Mouse (Mus musculus) left cerebral cortex, adult 8-10 months (tissue): ENCODE data around the gene Tmc3. TPM values are rescaled to one million over a fixed set of nuclear protein-coding genes. Genes with fewer than 3 reads are reported as not detected.

ENCODE experiments used
- DNase-seq, 2 experiments: peaks; one replicate each; pipeline ENCODE4 v3.0.0; 2022; ENCODE audit warnings: low spot score in 2 of 2
- total RNA-seq, 4 experiments: library from RNA; stranded (reverse); gene quantifications; 2 replicates each; pipeline ENCODE4 v1.2.4; 2022

The Tmc3 gene
- total RNA-seq, 4 experiments from 2014 or later = 0.17 to 0.67 (median 0.28) TPM

DNA sequence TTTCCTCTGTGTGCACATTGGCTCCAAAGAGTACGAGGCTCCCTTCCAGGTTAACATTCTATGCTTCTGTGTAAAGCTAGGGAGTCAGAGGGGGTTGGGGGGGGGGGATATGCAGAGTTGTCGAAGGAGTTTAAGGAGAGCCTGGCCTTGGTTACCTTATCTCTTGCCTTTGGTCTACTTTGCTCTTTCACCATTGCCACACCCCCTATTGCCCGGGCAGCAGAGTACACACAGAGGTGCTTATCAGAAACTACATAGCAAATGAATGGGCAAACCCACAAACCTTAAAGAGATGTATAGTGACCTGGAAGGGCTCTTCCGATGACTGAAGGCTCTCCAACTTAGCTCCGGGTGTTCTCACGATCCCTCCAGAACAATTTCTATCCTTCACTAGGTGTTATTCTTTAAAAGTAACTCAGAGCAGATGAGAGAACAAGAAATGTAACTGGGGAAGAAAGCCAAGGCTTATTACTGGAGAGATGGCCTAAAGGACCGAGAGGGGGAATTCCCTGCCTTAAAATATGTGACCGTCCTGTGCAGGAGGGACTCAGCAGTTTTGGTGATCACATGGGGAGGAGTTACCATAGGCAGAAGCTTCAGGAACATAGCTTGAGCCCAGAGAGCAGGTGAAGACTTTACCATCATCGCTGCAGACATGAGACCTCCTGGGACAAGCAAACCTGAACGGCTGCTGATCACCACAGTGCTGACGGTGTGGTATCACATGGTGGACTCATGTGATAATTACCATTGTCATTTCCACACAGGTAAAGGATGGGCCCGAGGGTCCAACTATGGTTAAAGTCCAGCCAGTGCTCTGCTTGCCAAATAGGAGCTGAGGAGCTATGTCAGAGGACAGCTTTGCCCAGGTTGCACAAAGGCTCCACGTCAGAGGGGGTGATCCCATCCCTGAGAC lies 14.5 kb downstream of the Tmc3 start:
- no peak for DNase-seq

DNA sequence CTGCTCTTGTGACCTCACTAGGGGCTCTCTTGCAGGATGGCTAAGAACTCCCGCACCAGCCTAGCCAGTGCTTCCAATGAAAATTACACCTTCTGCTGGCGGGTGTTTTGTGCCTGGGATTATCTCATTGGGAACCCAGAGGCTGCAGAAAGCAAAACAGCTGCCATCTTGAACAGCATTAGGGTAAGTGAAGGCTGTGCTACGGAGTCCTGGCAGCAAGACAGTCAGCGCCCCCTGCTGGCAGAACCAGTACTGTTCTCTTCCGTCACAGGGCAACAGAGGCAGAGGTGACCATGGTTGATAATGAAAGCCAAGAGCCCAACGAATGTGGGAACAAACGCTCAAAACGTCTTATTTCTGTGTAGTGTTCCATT lies 15.2 kb downstream of the Tmc3 start:
- peak in 1 of 2 experiments; percentile 21 for DNase-seq

DNA sequence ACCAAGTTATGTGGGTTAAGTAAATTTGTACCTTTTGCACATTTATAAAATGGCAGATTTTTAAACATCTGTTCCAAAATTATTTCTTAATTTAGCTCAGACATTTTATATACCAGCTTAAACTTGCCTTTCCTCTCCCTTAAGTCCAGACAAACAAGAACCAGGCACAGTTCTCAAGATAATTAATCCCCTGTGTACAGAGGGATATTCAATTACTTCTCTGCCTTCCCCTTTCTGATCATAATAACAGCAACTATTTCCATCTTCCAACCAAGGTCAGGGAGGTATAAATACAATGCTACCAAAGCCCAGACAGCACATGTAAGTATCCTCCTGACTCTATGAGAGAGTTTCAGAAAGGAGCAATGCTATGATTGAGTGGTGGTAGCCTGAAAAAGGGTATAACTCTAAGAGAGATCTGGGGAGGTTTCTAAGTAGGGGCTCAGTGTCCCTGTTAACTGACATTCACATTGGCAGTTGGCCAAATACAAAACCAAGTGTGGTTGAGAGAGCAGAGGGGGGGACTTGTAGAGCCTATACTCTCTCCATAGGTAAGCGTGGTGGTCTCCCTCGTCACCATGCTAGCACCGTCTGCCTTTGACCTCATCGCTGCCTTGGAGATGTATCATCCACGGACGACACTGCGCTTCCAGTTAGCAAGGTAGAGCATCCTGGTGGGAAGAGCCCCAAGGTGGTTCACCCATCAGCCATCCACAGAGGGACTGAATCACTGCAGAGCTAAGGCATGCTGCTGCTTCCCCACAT lies 19.6 kb downstream of the Tmc3 start:
- no peak for DNase-seq

DNA sequence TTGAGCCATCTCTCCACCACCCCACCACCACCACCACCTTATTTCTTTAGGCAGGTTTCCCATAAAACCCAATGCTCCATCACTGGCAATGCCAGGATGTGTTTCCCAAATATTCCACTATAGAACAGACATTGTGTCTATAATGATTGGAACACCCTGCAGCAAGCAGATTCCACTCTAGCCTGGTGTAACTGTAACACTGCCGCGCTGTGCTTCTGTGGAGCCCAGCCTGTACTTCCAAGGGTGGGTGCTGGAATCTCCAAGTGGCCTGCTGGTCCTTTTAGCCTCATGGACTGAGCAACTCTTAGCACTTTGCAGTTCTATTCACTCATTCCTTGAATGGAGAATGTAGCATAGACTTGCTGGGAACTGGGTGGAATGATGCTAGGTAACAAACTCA lies 22.1 kb downstream of the Tmc3 start:
- no peak for DNase-seq

DNA sequence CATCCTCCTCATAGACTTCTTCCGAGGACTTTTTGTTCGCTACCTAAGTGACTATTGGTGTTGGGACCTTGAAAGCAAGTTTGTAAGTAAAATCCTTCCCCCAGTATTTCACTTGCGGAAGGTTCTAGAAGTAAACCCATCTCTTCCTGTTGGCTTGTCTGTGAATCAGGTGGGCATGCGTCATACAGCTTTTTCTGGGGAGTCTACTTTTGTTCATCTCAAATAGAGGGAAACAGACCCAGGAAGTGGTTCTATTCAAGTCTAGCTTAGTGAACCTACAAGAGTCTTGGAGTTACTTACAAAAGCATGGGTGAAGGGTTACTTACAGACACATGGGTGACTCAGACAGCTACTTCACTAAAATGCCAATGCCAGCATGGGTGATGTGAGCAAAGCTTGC lies 25.2 kb downstream of the Tmc3 start:
- no peak for DNase-seq

DNA sequence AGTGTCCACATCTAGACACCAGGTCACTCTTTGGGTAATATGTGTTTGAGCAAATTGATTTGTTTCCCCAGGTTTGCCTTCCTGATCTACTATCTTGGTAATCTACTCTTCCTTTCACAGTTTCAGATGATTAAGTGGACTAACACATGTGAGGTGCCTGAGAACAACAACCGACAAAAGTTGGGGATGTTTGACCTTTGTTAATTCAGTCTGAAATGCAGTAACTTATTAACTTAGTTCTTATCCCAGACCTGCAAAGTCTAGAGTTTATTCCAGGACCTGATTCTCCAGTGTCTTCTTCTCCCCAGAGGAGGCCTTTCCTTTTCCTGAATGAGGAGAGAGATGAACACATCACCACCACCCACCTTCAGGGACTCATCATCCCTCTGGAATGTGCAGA lies 27.2 kb downstream of the Tmc3 start:
- DNase-seq = no peak

DNA sequence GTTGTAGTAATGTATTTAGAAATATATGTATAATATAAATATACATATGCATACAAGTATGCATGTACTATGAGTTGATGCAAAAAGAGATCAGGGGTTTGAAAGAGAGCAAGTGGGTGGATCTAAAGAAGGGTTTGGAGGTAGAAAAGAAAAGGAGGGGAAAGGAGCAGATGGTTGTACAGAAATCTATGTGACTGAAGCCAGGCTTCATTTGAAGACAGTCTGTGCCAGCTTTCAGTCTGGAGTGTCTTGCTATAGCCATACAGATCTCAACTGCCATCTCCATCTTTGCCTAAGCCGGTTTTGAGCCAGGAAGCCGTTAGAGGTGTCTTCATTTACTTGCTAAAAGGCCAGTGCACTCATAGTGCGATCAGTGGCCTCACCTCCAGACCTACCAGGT lies 30.5 kb downstream of the Tmc3 start:
- no peak for DNase-seq

DNA sequence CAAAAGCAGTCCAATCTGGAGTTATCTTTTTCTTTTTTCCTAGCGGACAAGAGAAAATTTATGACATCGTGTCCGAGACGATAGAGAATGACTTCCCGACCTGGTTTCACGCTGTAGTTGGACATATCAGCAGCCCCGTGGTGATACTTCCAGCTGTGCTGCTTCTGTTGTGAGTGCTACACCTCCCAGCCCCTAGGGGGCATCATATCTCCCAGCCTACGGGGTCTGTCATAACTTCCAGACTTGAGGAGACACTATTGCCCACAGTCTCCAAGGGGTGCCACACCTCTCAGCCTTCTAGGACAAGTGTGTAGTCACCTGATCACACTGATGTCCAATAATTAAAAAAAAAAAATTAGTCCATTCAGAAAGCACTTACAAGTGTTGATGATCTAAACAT lies 31.1 kb downstream of the Tmc3 start:
- no peak for DNase-seq

DNA sequence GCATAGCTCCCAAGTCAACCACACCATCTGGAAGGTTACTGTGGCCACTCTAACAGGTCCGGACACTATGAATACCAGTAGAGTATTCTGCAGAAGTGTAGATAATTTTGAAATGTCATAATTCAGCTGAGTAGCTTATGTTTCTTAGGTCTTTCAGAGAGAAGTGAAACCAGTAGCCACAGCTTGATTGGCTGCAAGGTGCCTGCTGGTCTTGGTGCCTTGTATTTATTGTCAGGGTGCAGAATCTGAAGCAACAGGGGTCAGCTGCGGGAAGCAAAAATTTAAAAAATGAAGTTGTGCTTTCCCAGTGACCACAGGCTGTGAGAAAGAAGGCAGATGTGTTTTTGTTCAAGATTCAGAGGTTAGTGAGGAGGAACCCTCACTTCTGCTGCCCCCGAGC lies 31.5 kb downstream of the Tmc3 start:
- DNase-seq = no peak

DNA sequence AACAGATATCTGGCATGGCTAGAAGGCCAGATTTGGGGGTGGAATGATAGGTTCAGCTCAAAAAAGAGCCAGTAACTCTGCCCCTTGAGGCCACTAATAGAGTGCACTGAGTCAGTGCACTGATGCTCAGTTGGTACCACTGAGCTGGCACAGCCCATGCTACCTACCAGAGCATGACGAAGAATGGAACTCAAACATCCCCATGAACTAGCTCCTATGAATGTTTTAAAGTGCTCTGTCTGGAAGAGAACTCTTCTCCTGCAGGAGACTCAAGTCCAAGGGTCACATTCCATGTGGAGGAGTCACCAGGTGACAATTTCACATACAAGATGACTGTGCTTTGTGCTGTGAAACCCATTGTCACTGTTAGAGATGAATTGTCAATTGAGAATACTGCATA lies 34.0 kb downstream of the Tmc3 start:
- DNase-seq = no peak

DNA sequence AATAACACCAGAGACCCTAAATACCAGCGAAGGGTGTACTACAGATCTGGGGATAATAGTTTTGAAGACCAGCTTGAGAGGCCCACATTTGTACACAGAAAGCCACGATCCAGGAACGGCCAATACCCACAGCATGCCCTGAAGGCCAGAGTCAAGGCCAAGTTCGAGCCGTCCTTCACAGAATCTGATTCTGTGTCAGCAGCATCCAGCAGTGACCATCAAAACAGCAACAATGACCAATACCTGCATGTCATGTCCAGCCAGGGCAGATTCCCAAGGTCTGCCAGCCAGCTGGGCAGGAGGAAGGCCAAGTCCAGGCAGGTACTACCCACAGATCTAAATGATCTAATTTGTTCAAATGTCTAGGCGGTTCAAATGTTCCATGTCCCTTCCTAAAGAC lies 37.9 kb downstream of the Tmc3 start:
- DNase-seq = no peak

DNA sequence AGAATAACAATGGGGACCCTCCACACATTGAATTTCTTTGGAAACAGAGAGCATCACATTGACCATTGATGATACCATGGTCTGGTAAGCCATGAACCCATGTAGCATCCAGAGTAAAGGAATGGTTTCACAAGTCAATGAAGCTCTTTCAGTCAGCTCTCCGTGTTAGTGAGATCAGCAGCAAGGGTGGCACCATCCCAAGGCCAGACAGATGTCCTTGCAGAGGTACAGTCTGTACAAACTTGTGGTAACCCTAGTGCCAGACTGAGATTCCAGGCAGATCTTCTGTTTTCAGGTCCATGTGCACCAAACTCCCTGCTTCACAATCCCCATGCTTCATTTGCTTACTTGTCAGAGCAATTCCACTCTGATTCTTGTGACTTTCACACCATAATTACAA lies 39.3 kb downstream of the Tmc3 start:
- DNase-seq = no peak

DNA sequence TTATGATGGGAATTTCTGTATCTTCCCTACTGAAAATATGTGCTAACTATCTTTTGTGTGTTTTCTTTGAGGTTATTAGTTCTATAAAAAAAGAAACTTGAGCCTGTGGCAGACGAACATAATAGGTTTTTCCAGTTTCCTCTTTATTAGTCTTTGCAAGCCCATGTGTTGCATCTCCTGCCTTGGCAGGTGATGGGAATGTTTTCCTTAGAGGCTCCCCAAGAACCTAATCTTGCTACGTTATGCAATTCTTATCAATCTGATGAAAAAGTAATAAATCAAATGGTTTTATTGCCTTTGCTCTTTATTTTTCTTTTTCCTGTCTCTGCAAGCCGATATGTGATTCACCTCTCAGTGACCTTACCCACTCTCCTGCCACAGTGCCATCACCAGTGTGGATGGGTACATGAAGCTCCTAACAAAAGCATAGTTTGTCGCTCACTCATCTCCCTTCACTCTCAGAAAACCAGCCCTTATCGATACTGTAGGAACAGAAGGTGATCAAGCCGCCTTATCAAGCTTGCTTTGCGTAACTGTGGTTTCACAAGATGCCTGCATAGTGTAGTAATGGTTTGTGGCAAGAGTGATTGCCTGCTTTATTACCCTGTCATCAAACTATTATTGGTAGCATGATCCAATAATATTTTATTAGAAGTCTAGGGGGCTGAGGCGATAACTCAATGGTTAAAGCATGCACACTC lies 42.0 kb downstream of the Tmc3 start:
- DNase-seq = no peak

DNA sequence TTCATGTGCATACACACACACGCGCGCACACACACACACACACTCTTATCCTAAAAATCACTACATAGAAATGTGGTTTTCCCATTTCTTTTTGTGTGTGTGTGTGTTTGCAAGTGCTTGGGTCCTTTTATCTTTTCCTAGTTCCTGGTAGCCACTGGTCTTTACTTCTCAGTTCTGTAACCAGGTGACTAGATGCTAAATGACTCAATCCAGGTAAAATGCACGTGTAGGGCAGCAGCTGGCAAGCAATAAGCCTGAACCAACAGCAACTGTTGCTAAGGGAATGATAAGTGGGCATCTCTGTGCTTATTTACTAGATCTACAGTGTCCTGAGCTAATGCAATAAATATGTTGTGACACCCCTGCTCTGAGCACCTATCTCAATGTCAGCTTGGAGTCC lies 42.6 kb downstream of the Tmc3 start:
- DNase-seq = no peak

DNA sequence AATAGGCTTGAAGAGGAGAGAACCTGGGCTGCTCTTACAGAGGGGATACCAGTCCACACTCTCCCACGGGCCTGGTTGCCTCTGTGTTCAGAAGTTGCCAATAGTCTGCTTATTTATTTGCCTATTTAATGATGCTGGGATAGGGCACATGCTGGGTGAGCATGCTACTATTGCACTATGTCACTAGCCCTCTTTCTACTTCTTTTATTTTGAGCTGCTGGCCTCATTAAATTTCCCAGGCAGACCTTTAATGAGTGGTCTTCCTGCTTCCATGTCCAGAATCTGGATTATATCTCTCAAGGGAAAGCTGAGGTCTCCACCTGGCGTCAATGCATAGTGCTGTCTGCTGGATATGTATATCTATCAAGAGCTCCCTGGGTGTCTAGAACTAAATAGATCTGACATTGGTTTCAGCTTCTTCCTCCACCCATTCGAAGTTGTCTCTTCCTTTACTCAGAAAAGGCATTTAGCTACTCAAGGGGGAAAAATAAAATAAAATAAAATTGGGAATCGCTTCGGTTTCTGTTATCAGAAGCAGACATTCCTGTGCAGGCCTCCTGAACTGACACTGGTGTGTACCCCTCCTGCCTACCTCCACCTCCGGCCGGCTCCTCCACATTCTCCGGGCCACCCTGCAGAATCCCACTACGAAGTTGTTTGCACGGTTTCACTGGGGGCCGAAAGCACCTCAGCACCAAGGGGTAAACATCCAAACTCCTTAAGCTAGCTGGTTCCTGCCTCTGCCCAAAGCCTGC lies 46.5 kb downstream of the Tmc3 start:
- DNase-seq = no peak

DNA sequence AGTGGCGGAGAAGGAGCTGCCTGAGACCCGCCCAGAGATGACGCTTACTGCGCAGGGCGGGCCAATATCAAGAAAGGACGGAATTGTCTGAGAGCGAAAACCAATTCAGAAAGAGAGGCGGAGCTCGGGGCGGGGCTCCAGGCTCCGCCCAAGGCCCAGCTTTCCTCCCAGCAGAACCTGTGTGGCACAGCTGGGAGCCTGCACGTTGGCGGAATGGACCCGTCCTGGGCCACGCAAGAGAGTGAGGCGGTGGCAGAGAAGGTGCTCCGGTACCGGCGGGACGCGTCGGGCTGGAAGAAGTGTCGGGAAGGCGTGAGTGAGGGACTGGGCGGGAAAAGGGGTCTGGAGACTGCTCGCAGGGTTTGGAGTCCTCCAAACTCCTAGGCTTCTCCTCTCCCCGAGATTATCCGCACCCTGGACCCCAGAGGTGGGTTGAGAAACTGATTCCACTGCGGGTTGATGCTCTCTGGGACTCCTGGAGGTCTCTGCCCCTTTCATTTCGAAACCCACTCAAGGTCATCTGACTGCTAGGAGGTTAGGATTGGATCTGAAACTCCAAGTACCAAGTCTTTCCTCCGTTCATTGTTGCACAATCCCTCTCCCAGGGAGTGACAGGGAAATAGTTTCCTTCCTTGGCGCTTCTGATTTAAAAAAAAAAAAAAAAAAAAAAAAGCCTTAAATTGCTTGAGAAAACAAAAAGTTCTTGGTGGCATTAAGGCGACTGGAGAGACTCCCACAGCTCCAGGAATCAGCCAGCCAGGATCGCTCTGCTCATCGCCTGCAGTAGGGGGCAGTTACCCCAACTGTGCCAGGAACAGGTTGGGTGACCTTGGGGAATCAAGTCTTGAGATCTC lies 47.3 kb downstream of the Tmc3 start, which contains the start of gene Stard5:
TSS of gene Stard5 (plus strand) at position 132 of the 854 bp plus-strand sequence.
- DNase-seq = peak; percentile 76 to 85

DNA sequence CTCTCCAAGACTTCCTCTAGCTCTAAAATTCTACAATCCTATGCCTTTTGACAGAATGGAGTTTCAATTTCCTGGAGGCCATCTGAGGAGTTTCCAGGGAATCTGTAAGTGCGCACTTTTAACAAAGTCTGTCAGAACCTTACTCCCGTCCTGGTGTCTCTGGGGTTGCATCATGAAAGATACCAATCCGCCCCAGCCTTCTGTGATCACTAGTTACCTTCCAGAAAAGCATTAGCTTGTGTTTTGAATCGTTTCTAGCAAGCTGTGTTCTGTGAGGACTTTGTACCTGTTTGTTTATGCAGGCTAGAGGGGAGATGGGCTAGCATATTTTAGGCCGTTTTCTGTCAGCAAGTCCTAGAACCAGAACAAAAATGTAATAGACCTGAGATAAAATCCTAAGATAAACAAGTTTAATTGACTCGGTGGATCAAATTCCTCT lies 48.0 kb downstream of the Tmc3 start:
- no peak for DNase-seq

DNA sequence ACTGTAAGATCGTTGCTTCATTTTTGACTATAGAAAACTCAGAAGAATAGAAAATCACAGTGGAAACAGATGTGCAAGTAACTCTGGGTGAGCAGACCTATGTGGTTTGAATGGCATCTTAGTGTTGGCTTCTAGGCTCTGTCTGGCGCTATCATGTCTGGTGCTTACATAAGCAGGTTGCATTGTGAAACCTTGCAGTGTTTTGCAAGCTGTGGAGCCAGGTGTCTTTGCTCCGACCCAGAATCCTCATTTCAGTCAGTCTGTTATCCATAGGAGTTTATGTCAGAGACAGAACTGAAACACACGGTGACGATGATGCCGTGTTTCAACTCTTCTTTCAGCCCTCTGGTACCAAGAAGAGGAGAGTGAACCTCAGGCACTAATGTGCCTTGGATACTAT lies 49.1 kb downstream of the Tmc3 start:
- no peak for DNase-seq

DNA sequence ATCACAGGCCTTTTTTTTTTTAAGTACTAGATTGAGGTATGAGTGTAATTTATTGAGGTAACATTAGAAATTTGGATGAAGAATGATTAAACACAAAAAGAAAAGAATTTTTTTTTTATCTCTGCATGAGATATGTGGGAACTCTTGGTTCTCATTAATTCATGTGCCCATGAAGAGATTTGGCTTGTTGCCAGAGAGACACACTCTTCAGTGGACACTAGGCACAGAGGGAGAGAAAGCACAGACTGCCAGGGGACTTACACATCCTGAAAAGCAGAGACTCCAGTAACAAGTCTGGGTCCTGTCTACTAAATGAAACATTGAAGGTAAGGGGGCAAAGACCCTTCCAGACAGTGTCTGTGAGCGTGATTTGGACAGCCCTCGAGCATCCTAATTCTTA lies 51.0 kb downstream of the Tmc3 start:
- DNase-seq = no peak

DNA sequence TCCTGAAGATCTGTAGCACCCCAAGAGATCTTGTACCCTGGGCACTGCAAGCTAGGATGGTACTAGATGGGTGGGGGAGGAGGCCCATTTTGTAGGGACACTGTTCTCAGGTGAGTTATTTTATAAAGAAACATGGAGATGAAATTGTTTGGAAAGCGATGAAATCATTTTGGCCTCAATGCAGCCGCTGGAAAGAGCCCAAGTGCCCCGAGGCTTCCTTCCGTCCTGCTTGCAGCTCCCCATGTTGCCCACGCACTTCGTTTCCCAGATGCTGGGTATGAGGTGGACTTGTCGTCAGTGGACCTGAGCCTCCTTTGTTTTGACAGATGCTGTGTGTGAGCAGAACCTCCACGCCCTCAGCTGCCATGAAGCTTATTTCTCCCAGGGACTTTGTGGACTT lies 51.7 kb downstream of the Tmc3 start:
- no peak for DNase-seq
